Mouse (Mus musculus) erythroid progenitor cell, adult 5-6 weeks (primary cell): ENCODE results near the gene Cacna1s. TPM values are rescaled to one million over a fixed set of nuclear protein-coding genes. Genes with fewer than 3 reads are reported as not detected.

Experiments
- ATAC-seq: replicated peaks from 2 replicates; pipeline ENCODE4 v1.8.0; 2016; ENCODE audit warnings: moderate number of reproducible peaks, mild to moderate bottlenecking, moderate TSS enrichment, inconsistent platforms; ENCODE audit not compliant: poor library complexity, low FRiP score, severe bottlenecking
- total RNA-seq, 2 experiments: library from RNA; stranded (forward) in 1 of 2; stranded (reverse) in 1 of 2; fragments of 150-400 nt in 1 of 2; fragments of 186-747, 209-891 nt in 1 of 2; gene quantifications; 2 replicates each; pipeline versions ENCODE4 v1.2.3 to v1.2.4; 2015 to 2017; ENCODE audit warnings: low replicate concordance in 2 of 2

The Cacna1s gene
- total RNA-seq, 2 experiments from 2014 or later = not detected

DNA sequence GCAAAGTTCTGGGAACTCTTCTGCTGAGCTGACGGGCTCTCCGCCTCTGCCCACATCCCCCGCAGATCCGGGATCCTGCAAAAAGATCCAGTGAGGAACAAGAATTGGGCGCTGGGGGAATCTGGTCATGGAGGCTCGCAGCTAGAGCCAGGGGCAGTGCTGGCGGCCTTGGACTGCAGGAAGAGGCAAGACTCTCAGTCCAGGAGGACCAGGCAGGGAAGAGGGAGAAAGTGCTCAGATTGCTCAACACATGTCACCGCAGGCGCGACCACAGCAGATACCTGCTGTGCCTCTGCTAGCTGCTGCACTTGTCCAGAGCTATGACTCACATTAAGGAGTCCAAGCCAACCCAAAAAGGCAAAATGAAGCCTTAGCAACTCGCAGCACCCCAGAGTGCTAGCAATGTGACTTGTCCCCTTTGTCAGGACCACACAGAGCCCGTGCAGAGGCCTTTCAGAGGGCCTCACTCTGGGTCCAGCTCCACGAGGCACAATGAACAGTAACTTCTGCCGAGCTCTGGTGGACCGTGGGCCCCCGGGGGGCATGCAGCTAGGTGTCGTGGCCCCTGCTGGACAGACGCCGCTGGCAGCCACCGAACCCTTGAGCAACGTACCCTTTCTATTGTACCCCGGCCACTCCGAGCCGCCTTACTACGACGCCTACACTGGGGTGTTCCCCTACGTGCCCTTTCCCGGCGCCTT, 2.1 kb upstream of the Cacna1s start, which contains the start of gene Ascl5:
Gene Ascl5 (plus strand): TSS at position 493 of the 701 bp plus-strand sequence.
- no peak for ATAC-seq

GRCm38 (mm10) chr1:136051013-136051315, 1.6 kb upstream of the Cacna1s start:
- no peak for ATAC-seq

- no peak for ATAC-seq
Measured at GRCm38 (mm10) chr1:136051465-136051864, 1.1 kb upstream of the Cacna1s start.

DNA sequence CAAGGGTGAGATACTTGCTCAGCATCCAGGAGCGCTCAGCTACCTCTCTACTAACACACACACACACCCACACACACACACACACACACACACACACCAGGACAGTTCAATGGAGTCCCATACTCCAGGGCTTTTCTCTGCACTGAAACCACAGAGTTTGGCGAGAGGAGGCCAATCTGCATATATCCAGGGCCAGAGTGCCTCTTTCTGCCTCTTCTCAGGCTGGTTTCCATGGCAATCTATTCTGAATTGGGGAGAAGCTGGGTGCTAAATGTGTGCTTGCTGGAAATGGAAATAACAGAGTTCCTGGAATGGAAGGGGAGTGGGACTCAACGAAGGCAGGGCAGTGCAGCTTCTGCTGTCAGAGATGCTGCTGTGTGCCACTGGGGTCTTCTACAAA, 3.2 kb downstream of the Cacna1s start:
- ATAC-seq = no peak

DNA sequence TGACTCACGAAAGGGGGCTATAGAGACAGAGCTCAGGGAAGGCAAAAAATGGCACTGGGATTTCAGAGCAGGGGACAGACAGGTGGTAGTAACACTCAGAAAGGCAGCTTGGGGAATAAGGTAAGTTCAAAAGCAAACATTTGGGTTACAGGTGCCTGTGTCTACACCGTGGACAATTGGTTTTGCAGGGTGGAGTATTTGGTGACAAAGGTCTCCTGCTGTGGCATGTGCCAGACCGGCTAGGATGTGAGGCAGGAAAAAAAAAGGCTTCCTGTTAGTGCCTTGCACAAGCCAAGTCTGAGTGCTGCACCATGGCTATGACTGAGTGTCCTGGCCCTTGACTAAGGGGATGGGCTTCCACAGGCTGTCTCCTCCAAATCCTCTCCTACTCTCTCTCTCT, 6.0 kb downstream of the Cacna1s start:
- no peak for ATAC-seq

DNA sequence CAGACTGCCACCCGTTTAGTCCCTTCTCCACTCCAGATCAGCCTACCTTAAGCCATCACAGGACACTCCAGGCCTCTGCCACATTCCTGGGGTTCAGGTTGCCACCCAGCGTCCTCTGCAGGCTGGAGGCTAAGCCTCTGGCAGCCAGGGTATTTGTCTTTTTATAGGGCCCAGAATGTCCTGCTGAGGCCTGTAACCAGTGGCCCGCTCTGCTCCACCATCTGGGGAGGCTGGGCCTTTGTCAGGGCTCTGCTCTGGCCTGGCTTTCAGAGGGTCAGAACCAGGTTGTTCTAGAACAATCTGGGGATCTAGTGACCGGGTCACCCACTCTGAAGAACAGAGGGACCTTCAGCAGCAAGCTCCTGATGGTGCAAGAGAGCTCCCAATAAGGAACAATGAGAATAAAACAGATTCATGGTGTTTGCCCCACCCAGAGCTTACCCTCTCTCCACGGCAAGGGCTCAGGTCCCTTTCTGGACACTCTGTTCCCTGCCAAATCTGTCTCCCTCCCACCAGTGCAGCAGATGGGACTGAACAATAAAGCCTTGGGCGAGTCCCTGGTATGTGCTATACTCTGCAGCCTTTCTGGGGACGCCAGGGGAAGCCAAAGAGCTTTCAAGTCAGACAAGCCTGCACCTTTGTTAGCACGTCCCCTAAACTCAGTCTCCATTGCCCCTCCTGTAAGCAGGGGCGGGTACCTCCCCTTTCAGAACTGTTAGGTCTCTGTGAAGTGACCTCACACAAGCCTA, 8.7 kb downstream of the Cacna1s start:
- ATAC-seq = no peak

- ATAC-seq = no peak
Measured at GRCm38 (mm10) chr1:136061790-136062141, 9.2 kb downstream of the Cacna1s start.

- ATAC-seq = no peak
Measured at GRCm38 (mm10) chr1:136063991-136064390, 11.4 kb downstream of the Cacna1s start.

GRCm38 (mm10) chr1:136066621-136067020, 14.1 kb downstream of the Cacna1s start:
- no peak for ATAC-seq

- no peak for ATAC-seq
Measured at GRCm38 (mm10) chr1:136067579-136067978, 15.0 kb downstream of the Cacna1s start.

DNA sequence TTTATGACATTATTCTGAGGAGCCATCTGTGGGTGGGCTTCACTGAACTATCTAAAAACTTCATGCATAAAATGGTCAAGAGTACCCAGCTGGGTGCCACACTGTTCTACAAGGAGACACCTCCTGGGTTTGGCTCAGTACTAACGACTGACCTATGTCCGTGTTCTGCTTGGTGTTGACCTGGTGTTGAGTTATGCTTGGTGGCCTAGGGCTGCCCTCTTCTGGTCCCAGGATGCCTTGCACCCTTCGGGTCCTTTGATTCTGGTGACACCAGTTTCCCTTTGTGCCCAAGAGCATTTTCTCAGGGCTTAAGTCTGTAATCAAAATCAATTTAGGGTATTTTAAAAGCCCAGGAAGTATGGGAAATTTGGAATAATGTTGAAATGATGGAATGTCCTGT, 23.5 kb downstream of the Cacna1s start:
- peak; percentile 59; the same call in 1 of the 2 replicates for ATAC-seq

- no peak for ATAC-seq
Measured at GRCm38 (mm10) chr1:136077656-136078055, 25.1 kb downstream of the Cacna1s start.

GRCm38 (mm10) chr1:136081161-136081560, 28.6 kb downstream of the Cacna1s start:
- ATAC-seq = no peak

DNA sequence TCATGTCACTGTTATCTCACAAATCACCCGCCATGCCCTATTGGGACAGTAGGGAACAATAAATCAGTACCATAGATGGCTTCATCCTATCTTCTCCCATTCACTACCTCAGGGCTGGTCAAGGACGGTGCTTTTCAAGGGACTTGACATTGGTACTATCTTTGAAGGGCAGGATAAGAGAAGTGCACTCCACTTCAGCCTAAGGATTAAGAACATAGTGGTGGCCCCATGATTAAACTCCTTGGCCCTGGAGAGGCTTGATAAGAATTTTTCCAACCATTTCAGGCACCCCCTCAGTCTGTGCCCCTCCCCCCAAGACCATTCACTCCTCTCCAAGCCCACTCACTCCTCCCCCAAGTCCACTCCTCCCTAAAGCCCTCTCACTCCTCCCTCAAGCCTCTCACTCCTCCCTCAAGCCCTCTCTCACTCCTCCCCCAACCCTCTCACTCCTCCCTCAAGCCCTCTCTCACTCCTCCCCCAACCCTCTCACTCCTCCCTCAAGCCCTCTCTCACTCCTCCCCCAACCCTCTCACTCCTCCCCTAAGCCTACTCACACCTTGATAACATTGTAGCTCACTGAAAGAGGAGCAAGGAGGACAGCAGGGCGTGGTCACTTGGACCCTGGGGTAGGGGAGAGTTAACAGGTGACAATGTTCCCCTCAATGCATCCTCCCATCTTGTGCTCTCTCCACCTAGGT, 33.6 kb downstream of the Cacna1s start:
- no peak for ATAC-seq

DNA sequence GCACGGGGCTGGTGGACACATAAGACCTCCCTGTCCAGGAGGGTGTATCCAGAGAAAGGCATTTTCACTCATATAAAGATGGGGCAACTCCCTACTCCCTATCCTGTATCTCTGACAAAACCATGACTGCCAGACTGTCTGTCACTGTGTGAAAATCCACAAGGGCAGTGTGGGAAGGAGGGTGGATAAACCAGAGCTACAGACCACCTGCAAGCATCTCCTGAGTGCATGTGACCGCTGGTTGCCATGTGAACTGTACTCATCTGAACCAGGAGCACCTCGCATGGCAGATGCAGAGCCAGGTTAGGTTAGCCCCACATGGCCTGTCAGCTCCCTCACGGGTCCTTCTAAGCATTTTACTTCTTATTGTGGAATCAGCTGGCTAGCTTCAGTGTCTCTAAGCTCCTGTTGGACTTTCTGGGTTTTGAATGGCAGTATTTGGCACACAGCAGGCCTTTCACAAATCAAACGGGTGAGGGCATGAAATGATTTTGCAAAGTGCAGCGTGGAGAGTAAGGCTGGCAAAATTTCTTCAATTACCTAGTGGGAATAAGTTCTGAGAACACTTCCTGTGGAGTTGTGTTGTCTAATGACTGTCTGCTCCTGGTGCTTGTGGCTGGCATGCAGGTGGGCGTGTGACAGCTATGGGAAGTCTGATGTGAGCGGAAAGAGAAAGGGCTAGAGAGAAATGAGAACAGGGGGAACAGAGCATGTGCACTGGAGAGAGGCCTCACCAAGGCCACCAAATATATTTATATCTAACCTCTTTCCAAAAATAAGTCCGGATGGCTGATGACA, 37.0 kb downstream of the Cacna1s start:
- ATAC-seq = no peak

- ATAC-seq = no peak
Measured at GRCm38 (mm10) chr1:136093726-136094125, 41.2 kb downstream of the Cacna1s start.

DNA sequence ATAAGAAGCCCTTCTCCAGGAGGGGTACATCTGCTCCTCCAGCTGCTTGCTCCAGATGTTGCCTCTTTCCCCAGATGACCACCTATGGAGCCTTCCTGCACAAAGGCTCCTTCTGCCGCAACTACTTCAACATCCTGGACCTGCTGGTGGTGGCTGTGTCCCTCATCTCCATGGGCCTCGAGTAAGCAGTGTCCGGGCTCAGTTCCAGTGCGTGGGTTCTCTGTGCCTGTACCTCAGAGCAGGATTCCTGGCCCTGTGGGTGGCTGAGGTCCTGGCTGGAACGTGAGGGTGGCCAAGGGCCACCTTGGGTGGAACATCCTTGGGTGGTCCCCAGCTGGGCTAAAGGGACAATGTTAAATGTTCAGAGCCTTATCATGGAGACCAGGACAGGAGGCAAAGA, 42.3 kb downstream of the Cacna1s start:
- no peak for ATAC-seq

GRCm38 (mm10) chr1:136102094-136102493, 49.5 kb downstream of the Cacna1s start:
- ATAC-seq = no peak

DNA sequence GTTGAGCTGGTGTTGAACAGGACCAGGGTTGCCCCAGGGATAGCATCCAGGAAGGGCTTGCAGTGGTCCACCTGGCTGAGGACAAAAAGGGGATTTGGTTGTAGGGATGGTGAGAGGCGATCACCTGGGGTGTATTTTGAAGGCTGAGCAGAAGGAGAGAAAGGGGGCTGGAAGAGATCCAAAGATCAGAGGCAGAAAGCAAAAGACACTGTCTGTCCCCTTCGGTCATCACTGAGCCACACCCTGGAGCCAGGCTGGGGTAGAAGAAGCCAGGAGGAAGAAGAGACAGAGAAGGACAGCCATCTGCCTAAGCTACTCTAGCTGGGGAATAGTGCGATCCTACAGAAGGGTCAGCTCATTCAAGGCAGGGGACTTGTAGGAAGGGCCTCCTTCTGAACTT, 50.0 kb downstream of the Cacna1s start:
- no peak for ATAC-seq

GRCm38 (mm10) chr1:136102981-136103380, 50.4 kb downstream of the Cacna1s start:
- ATAC-seq = no peak
